Mouse (Mus musculus) left cerebral cortex, postnatal 4 days (tissue): ENCODE data around the gene Myo18b. TPM values are rescaled to one million over a fixed set of nuclear protein-coding genes. Genes with fewer than 3 reads are reported as not detected.
A peak's percentile ranks its signal among the peaks of the same experiment; 100 is the strongest.

ENCODE experiments used
- DNase-seq: peaks from one replicate; pipeline ENCODE4 v3.0.0-alpha.2; 2022
- intact Hi-C: fragments of 180-260 bp; cut with DNase I; formaldehyde crosslinking; loops from one replicate; pipeline ENCODE4 v1.15.1; 2025
- total RNA-seq, 2 experiments: library from RNA; stranded (reverse); gene quantifications; 2 replicates each; pipeline ENCODE4 v1.2.3; 2021

Myo18b gene
- total RNA-seq, 2 experiments from 2014 or later = 5.6 to 6.8 TPM

- intact Hi-C loops = no loop called here
- DNase-seq = peak; percentile 78
Observed at GRCm38 (mm10) chr5:112643533-112644272, 252.5 kb downstream of the Myo18b start.

GRCm38 (mm10) chr5:112642731-112643130 lies 253.4 kb downstream of the Myo18b start:
- peak; percentile 53 for DNase-seq
- intact Hi-C loops = no loop called here

GRCm38 (mm10) chr5:112641770-112642169 lies 254.4 kb downstream of the Myo18b start:
- intact Hi-C loops = no loop called here
- no peak for DNase-seq

- intact Hi-C loops = no loop called here
- no peak for DNase-seq
Observed at GRCm38 (mm10) chr5:112641131-112641530, 255.0 kb downstream of the Myo18b start.

GRCm38 (mm10) chr5:112640651-112641050 lies 255.5 kb downstream of the Myo18b start:
- DNase-seq = no peak
- intact Hi-C loops = no loop called here

Other genes starting within 250 kb of the Myo18b start
- 10 to 100 TPM; 68.4 to 73.9 TPM for gene Grk3, start 119.4 kb upstream of the Myo18b start, total RNA-seq
- gene Crybb2, start 173.8 kb upstream of the Myo18b start, total RNA-seq = not detected
- gene Crybb3, start 185.2 kb upstream of the Myo18b start, total RNA-seq = 1 to 10 TPM; 3.9 to 4.2 TPM